In the genomic region with DNA sequence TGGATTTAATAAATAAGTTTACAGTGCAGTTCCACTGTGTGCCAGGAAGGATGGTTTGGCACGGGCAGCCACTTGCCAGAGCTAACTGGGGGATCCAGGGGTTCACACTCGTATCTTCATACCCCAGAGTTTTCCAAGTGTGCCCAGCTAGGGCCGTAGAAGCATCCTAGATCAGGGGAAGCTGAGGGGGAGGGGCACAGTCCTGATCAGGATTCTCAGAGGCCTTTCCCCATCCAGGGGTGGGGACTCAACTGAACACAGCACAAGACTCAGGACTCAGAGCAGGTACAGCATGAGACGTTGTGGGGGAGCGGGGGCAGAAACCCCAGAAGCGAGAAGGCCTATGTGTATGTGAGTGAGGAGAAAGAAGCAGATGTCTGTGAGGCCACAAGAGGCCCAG, we compare ENCODE assay signal across 10 mouse cellular contexts. TPM values are rescaled to one million over a fixed set of nuclear protein-coding genes. Genes with fewer than 3 reads are reported as not detected.
DNase-seq lines count a peak whose midpoint lies in the region; ATAC-seq and TF ChIP-seq lines count a peak whose summit lies in the region.
"Had no signal": no experiment of that assay in that cellular context is flagged by ENCODE, and none has a peak within 500 bp of the region (broad histone marks: within the 10 kb centered on the region; RNA-seq: fewer than 3 reads in every experiment).

No protein-coding gene starts in this region.

- DNase-seq in heart, adult 9 months (ENCODE audit: low spot score in 2 of 2) = no peak
- DNase-seq in right cerebral cortex, postnatal 10 days (ENCODE audit: low spot score in 2 of 2) = no peak
- no peak for DNase-seq in cerebellum, adult 2 months
- DNase-seq: right cerebral cortex, postnatal 14 days had no signal

- TF ChIP-seq CTCF in cerebellum, adult 2 months (IDR thresholded peaks at IDR 0.05; ENCODE audit: borderline replicate concordance, insufficient read depth, low read depth, low read length) = no peak

- H3K27me3 ChIP-seq in heart, embryonic 13.5 days (replicated peaks) = no peaks in the 10 kb centered on the region
- H3K27me3 ChIP-seq in megakaryocyte, embryonic 14.5 days (replicated peaks) = peaks cover 86% of the 10 kb centered on the region
- no peaks in the 10 kb centered on the region for H3K27me3 ChIP-seq in embryonic facial prominence, embryonic 13.5 days
- H3K27me3 ChIP-seq in myocyte (ENCODE audit: control insufficient read depth, insufficient read depth, insufficient read length) = no peaks in the 10 kb centered on the region
- no peaks in the 10 kb centered on the region for H3K27me3 ChIP-seq in cerebellum, adult 2 months (ENCODE audit: control insufficient read depth, insufficient read depth, low read length)
- H3K27me3 ChIP-seq: midbrain, embryonic 12.5 days had no signal

- H3K9ac ChIP-seq in heart, embryonic 13.5 days = peak overlapping the region; percentile 74
- H3K9ac ChIP-seq in embryonic facial prominence, embryonic 13.5 days = peak overlapping the region; percentile 61
- H3K9ac ChIP-seq: midbrain, embryonic 12.5 days had no signal

- peak overlapping the region; percentile 84 for H3K27ac ChIP-seq in heart, embryonic 13.5 days (replicated peaks)
- H3K27ac ChIP-seq in embryonic facial prominence, embryonic 13.5 days = peak overlapping the region; percentile 78
- no peak overlapping the region for H3K27ac ChIP-seq in cerebellum, adult 2 months (ENCODE audit: insufficient read depth, low read length)
- H3K27ac ChIP-seq: midbrain, embryonic 12.5 days had no signal

- peak overlapping the region; percentile 57 for H3K4me2 ChIP-seq in heart, embryonic 13.5 days
- H3K4me2 ChIP-seq in embryonic facial prominence, embryonic 13.5 days = peak overlapping the region; percentile 39
- H3K4me2 ChIP-seq in myocyte (ENCODE audit: low read depth) = peak overlapping the region; percentile 90
- H3K4me2 ChIP-seq: midbrain, embryonic 12.5 days had no signal

- 36% methylated on average over 6 of the region's 6 CpGs for WGBS in heart, embryonic 13.5 days
- WGBS in embryonic facial prominence, embryonic 13.5 days = 48% methylated on average over 6 of the region's 6 CpGs
- 87% methylated on average over 6 of the region's 6 CpGs for WGBS in cerebellum, adult 2 months

- H3K9me3 ChIP-seq in heart, embryonic 13.5 days = no peaks in the 10 kb centered on the region
- no peaks in the 10 kb centered on the region for H3K9me3 ChIP-seq in megakaryocyte, embryonic 14.5 days
- no peaks in the 10 kb centered on the region for H3K9me3 ChIP-seq in embryonic facial prominence, embryonic 13.5 days
- H3K9me3 ChIP-seq: midbrain, embryonic 12.5 days had no signal

- no peak overlapping the region for H3ac ChIP-seq in myocyte (ENCODE audit: control insufficient read depth, insufficient read length)

- peaks cover 36% of the 10 kb centered on the region for H3K36me3 ChIP-seq in heart, embryonic 13.5 days
- H3K36me3 ChIP-seq in megakaryocyte, embryonic 14.5 days (replicated peaks; ENCODE audit: low read length) = no peaks in the 10 kb centered on the region
- peaks cover 66% of the 10 kb centered on the region for H3K36me3 ChIP-seq in embryonic facial prominence, embryonic 13.5 days
- no peaks in the 10 kb centered on the region for H3K36me3 ChIP-seq in myocyte (ENCODE audit: control insufficient read depth, insufficient read depth)

- ATAC-seq in heart, embryonic 13.5 days (ENCODE audit: extremely low read depth, insufficient number of reproducible peaks, low FRiP score, low TSS enrichment) = no peak
- no peak for ATAC-seq in megakaryocyte, adult 5-6 weeks (ENCODE audit: poor library complexity, severe bottlenecking)
- no peak for ATAC-seq in embryonic facial prominence, embryonic 13.5 days (ENCODE audit: insufficient number of reproducible peaks, insufficient read depth, low FRiP score, low TSS enrichment, low read depth)

- H3K79me2 ChIP-seq in myocyte (ENCODE audit: control insufficient read depth, insufficient read depth) = peaks cover 85% of the 10 kb centered on the region

- peaks cover 98% of the 10 kb centered on the region for H3K4me1 ChIP-seq in heart, embryonic 13.5 days
- peaks cover 73% of the 10 kb centered on the region for H3K4me1 ChIP-seq in megakaryocyte, embryonic 14.5 days
- peaks cover 75% of the 10 kb centered on the region for H3K4me1 ChIP-seq in embryonic facial prominence, embryonic 13.5 days
- no peaks in the 10 kb centered on the region for H3K4me1 ChIP-seq in cerebellum, adult 2 months (ENCODE audit: control insufficient read depth, insufficient read depth, low read length)

- no peak overlapping the region for H3K4me3 ChIP-seq in heart, embryonic 13.5 days
- H3K4me3 ChIP-seq in megakaryocyte, embryonic 14.5 days (replicated peaks) = peak overlapping the region; percentile 60
- no peak overlapping the region for H3K4me3 ChIP-seq in embryonic facial prominence, embryonic 13.5 days
- H3K4me3 ChIP-seq in myocyte = no peak overlapping the region
- H3K4me3 ChIP-seq in cerebellum, adult 2 months (replicated peaks; ENCODE audit: insufficient read depth, low read depth, low read length) = no peak overlapping the region
- H3K4me3 ChIP-seq: midbrain, embryonic 12.5 days had no signal

- TF ChIP-seq POLR2A in myocyte (IDR thresholded peaks at IDR 0.05; ENCODE audit: insufficient read length, low read depth) = no peak
- TF ChIP-seq POLR2A in cerebellum, adult 2 months (IDR thresholded peaks at IDR 0.05; ENCODE audit: borderline replicate concordance, insufficient read depth, low read length) = no peak

TF ChIP-seq in myocyte, 11 proteins besides CTCF, POLR2A, EP300 and RAD21:
- no peak for TF ChIP-seq MAX (IDR thresholded peaks at IDR 0.05; ENCODE audit: low read depth)
- no peak for TF ChIP-seq CEBPB (IDR thresholded peaks at IDR 0.05; ENCODE audit: insufficient read depth, poor library complexity, severe bottlenecking)
- TF ChIP-seq E2F4 (IDR thresholded peaks at IDR 0.05; ENCODE audit: insufficient read depth) = no peak
- no peak for TF ChIP-seq USF1 (IDR thresholded peaks at IDR 0.05; ENCODE audit: low read depth)
- TF ChIP-seq POLR2AphosphoS2 (IDR thresholded peaks at IDR 0.05; ENCODE audit: insufficient read length, low read depth) = no peak
- no peak for TF ChIP-seq TCF12 (IDR thresholded peaks at IDR 0.05; ENCODE audit: insufficient read depth, poor library complexity, severe bottlenecking)
- TF ChIP-seq MYOD1 (IDR thresholded peaks at IDR 0.05; ENCODE audit: control insufficient read depth in 1 of 3, insufficient read length in 2 of 3, low read depth in 2 of 3) = no peak
- TF ChIP-seq SRF (IDR thresholded peaks at IDR 0.05; ENCODE audit: control insufficient read depth, insufficient read length, low read depth) = no peak

RNA-seq across cellular contexts. Expression of gene Arhgef17, which starts 14.2 kb away (rescaled TPM):
- polyA plus RNA-seq in heart, embryonic 13.5 days (2015; fragmentation: Nextera tagmentation; extraction: Ambion mirVana) = 5.2 and 5.7 TPM in 2 replicates
- polyA plus RNA-seq in megakaryocyte, embryonic 14.5 days (2012; ENCODE audit: insufficient read depth, low replicate concordance) = 1.3 TPM in 2 replicates
- 0.09 and 0.21 TPM in 2 replicates for total RNA-seq in megakaryocyte, adult 5-6 weeks (2015)
- total RNA-seq in megakaryocyte, adult 5-6 weeks (2017) = 0.12 TPM in 1 of 2 replicates, not detected in the other
- 8.0 and 8.3 TPM in 2 replicates for polyA plus RNA-seq in embryonic facial prominence, embryonic 13.5 days (2015; fragmentation: Nextera tagmentation; extraction: Ambion mirVana)
- polyA plus RNA-seq in myocyte (2012; fragmentation: generic; extraction: Trizol) = 24.7 TPM
- 70.0 and 71.4 TPM in 2 replicates for polyA plus RNA-seq in cerebellum, adult 2 months (2012; rRNA removed)

RNA-seq across cellular contexts. Expression of gene Relt, which starts 54.5 kb away (rescaled TPM):
- polyA plus RNA-seq in heart, embryonic 13.5 days (2015; fragmentation: Nextera tagmentation; extraction: Ambion mirVana) = 2.9 and 3.7 TPM in 2 replicates
- 15.0 and 15.3 TPM in 2 replicates for polyA plus RNA-seq in megakaryocyte, embryonic 14.5 days (2012; ENCODE audit: insufficient read depth, low replicate concordance)
- 23.9 and 27.2 TPM in 2 replicates for total RNA-seq in megakaryocyte, adult 5-6 weeks (2015)
- total RNA-seq in megakaryocyte, adult 5-6 weeks (2017) = 45.0 and 58.3 TPM in 2 replicates
- polyA plus RNA-seq in embryonic facial prominence, embryonic 13.5 days (2015; fragmentation: Nextera tagmentation; extraction: Ambion mirVana) = 4.2 TPM in 2 replicates
- 6.5 TPM for polyA plus RNA-seq in myocyte (2012; fragmentation: generic; extraction: Trizol)
- 24.8 and 29.2 TPM in 2 replicates for polyA plus RNA-seq in cerebellum, adult 2 months (2012; rRNA removed)

RNA-seq across cellular contexts. Expression of gene P2ry6, which starts 56.7 kb away (rescaled TPM):
- 4.3 and 4.6 TPM in 2 replicates for polyA plus RNA-seq in heart, embryonic 13.5 days (2015; fragmentation: Nextera tagmentation; extraction: Ambion mirVana)
- 7.0 and 20.0 TPM in 2 replicates for polyA plus RNA-seq in megakaryocyte, embryonic 14.5 days (2012; ENCODE audit: insufficient read depth, low replicate concordance)
- 32.8 and 34.2 TPM in 2 replicates for total RNA-seq in megakaryocyte, adult 5-6 weeks (2015)
- total RNA-seq in megakaryocyte, adult 5-6 weeks (2017) = 12.0 and 12.9 TPM in 2 replicates
- polyA plus RNA-seq in embryonic facial prominence, embryonic 13.5 days (2015; fragmentation: Nextera tagmentation; extraction: Ambion mirVana) = 3.6 and 5.6 TPM in 2 replicates
- polyA plus RNA-seq in myocyte (2012; fragmentation: generic; extraction: Trizol) = 0.13 TPM
- 1.1 and 1.3 TPM in 2 replicates for polyA plus RNA-seq in cerebellum, adult 2 months (2012; rRNA removed)

Comparison
In these comparisons a context has a peak if more than half of its experiments do, and no peak if none do; other contexts are left out.
1. H3K4me2 ChIP-seq: peak in every context shown above with its lines; median percentile 90 in myocyte; 57 in heart, embryonic 13.5 days; 39 in embryonic facial prominence, embryonic 13.5 days.